In genomic region chr10:45070362-45070761, GRCm38 (mm10) we compare ENCODE assay signal across 14 mouse cellular contexts. TPM values are rescaled to one million over a fixed set of nuclear protein-coding genes. Genes with fewer than 3 reads are reported as not detected.
DNase-seq lines count a peak whose midpoint lies in the region; ATAC-seq and TF ChIP-seq lines count a peak whose summit lies in the region.
"Had no signal": no experiment of that assay in that cellular context is flagged by ENCODE, and none has a peak within 500 bp of the region (broad histone marks: within the 10 kb centered on the region; RNA-seq: fewer than 3 reads in every experiment).

No protein-coding gene starts in this region.

- peaks cover 19% of the 10 kb centered on the region for H3K4me1 ChIP-seq in intestine, embryonic 15.5 days (replicated peaks)
- H3K4me1 ChIP-seq in intestine, embryonic 16.5 days (ENCODE audit: control insufficient read depth, insufficient read depth, low read length): peaks cover 27% of the 10 kb centered on the region
- peaks cover 31% of the 10 kb centered on the region for H3K4me1 ChIP-seq in heart, postnatal 0 days (ENCODE audit: control insufficient read depth, insufficient read depth)
- peaks cover 35% of the 10 kb centered on the region for H3K4me1 ChIP-seq in liver, postnatal 0 days (ENCODE audit: insufficient read depth)

- DNase-seq in adrenal gland, postnatal 14 days: peak; percentile 53
- peak; percentile 41 for DNase-seq in heart, postnatal 0 days (ENCODE audit: low spot score)
- DNase-seq in liver, postnatal 0 days: no peak
- DNase-seq in frontal cortex, adult 2 months (ENCODE audit: extremely low spot score in 1 of 2, low spot score in 1 of 2): no peak
- DNase-seq in lung, postnatal 4 days: no peak
- DNase-seq: cerebellum, adult 2 months; embryo, embryonic 11 days; right cerebral cortex, postnatal 25 days; thymus, adult 2 months had no signal

- WGBS in intestine, embryonic 15.5 days: 72% methylated on average over 5 of the region's 5 CpGs
- 76% methylated on average over 5 of the region's 5 CpGs for WGBS in intestine, embryonic 16.5 days
- WGBS in heart, postnatal 0 days: 50% methylated on average over 5 of the region's 5 CpGs
- WGBS in liver, postnatal 0 days (ENCODE audit: insufficient replicate concordance): 61% methylated on average over 5 of the region's 5 CpGs

- no peaks in the 10 kb centered on the region for H3K27me3 ChIP-seq in intestine, embryonic 15.5 days (replicated peaks)
- no peaks in the 10 kb centered on the region for H3K27me3 ChIP-seq in intestine, embryonic 16.5 days (replicated peaks; ENCODE audit: control insufficient read depth, insufficient read depth, low read length)
- H3K27me3 ChIP-seq in heart, postnatal 0 days (ENCODE audit: control insufficient read depth, insufficient read depth, low read length): no peaks in the 10 kb centered on the region
- H3K27me3 ChIP-seq in liver, postnatal 0 days (ENCODE audit: insufficient read depth, low read length): no peaks in the 10 kb centered on the region
- H3K27me3 ChIP-seq: limb, embryonic 12.5 days; neural tube, embryonic 12.5 days had no signal

- no peak for ATAC-seq in intestine, embryonic 15.5 days
- ATAC-seq in intestine, embryonic 16.5 days: no peak
- no peak for ATAC-seq in heart, postnatal 0 days (ENCODE audit: insufficient read depth, low read depth)
- ATAC-seq in liver, postnatal 0 days: no peak
- ATAC-seq: forebrain, embryonic 14.5 days had no signal

- H3K4me3 ChIP-seq in intestine, embryonic 15.5 days (replicated peaks): no peak overlapping the region
- no peak overlapping the region for H3K4me3 ChIP-seq in intestine, embryonic 16.5 days (ENCODE audit: low read length)
- no peak overlapping the region for H3K4me3 ChIP-seq in heart, postnatal 0 days (ENCODE audit: low read depth, low read length)
- no peak overlapping the region for H3K4me3 ChIP-seq in liver, postnatal 0 days (ENCODE audit: low read depth, low read length)
- H3K4me3 ChIP-seq: limb, embryonic 12.5 days; neural tube, embryonic 12.5 days had no signal

- H3K27ac ChIP-seq in intestine, embryonic 15.5 days: no peak overlapping the region
- H3K27ac ChIP-seq in intestine, embryonic 16.5 days (ENCODE audit: low read length): no peak overlapping the region
- H3K27ac ChIP-seq in heart, postnatal 0 days (ENCODE audit: low read depth): no peak overlapping the region
- H3K27ac ChIP-seq in liver, postnatal 0 days (ENCODE audit: low read depth): no peak overlapping the region
- H3K27ac ChIP-seq: limb, embryonic 12.5 days; neural tube, embryonic 12.5 days had no signal

- 0 out of 2 replicates have a peak overlapping the region, but pooled peaks have one; percentile 0 for H3K4me2 ChIP-seq in intestine, embryonic 15.5 days (replicated peaks)
- H3K4me2 ChIP-seq in intestine, embryonic 16.5 days (ENCODE audit: low read depth, low read length): no peak overlapping the region
- H3K4me2 ChIP-seq in heart, postnatal 0 days (ENCODE audit: low read depth, low read length): no peak overlapping the region
- H3K4me2 ChIP-seq in liver, postnatal 0 days (ENCODE audit: low read depth, low read length): peak overlapping the region; percentile 32; the same call in 1 of the 2 replicates
- H3K4me2 ChIP-seq: limb, embryonic 12.5 days; neural tube, embryonic 12.5 days had no signal

- H3K36me3 ChIP-seq in intestine, embryonic 15.5 days: no peaks in the 10 kb centered on the region
- H3K36me3 ChIP-seq in intestine, embryonic 16.5 days (ENCODE audit: control insufficient read depth, insufficient read depth, low read length): no peaks in the 10 kb centered on the region
- H3K36me3 ChIP-seq in heart, postnatal 0 days (replicated peaks; ENCODE audit: control insufficient read depth, insufficient read depth, low read length): peaks cover 24% of the 10 kb centered on the region; the same call in 1 of the 2 replicates
- peaks cover 7% of the 10 kb centered on the region; the same call in 1 of the 2 replicates for H3K36me3 ChIP-seq in liver, postnatal 0 days (replicated peaks; ENCODE audit: insufficient read depth, low read length)

- peak; percentile 21 for TF ChIP-seq CTCF in heart, postnatal 0 days (IDR thresholded peaks at IDR 0.05; ENCODE audit: low read depth)
- no peak for TF ChIP-seq CTCF in liver, postnatal 0 days (IDR thresholded peaks at IDR 0.05; ENCODE audit: low read depth)

- H3K9me3 ChIP-seq in intestine, embryonic 15.5 days: no peaks in the 10 kb centered on the region
- no peaks in the 10 kb centered on the region for H3K9me3 ChIP-seq in intestine, embryonic 16.5 days (ENCODE audit: control insufficient read depth, low read length)
- H3K9me3 ChIP-seq in heart, postnatal 0 days (replicated peaks; ENCODE audit: control insufficient read depth, low read length): no peaks in the 10 kb centered on the region
- H3K9me3 ChIP-seq in liver, postnatal 0 days (ENCODE audit: low read length): no peaks in the 10 kb centered on the region
- H3K9me3 ChIP-seq: limb, embryonic 12.5 days; neural tube, embryonic 12.5 days had no signal

- H3K9ac ChIP-seq in intestine, embryonic 15.5 days: no peak overlapping the region
- H3K9ac ChIP-seq in intestine, embryonic 16.5 days (ENCODE audit: low read depth, low read length): no peak overlapping the region
- H3K9ac ChIP-seq in heart, postnatal 0 days (replicated peaks; ENCODE audit: low read depth, low read length): no peak overlapping the region
- H3K9ac ChIP-seq in liver, postnatal 0 days (replicated peaks): no peak overlapping the region
- H3K9ac ChIP-seq: limb, embryonic 12.5 days; neural tube, embryonic 12.5 days had no signal

- no peak for TF ChIP-seq EP300 in heart, postnatal 0 days (IDR thresholded peaks at IDR 0.05; ENCODE audit: low read depth)
- TF ChIP-seq EP300 in liver, postnatal 0 days (IDR thresholded peaks at IDR 0.05; ENCODE audit: low read depth): no peak

RNA-seq across cellular contexts. Expression of gene Prep, which starts 3.4 kb away (rescaled TPM):
- polyA plus RNA-seq in intestine, embryonic 15.5 days (2015; fragmentation: Nextera tagmentation; extraction: Ambion mirVana): 24.5 and 25.4 TPM in 2 replicates
- 22.8 and 24.2 TPM in 2 replicates for polyA plus RNA-seq in intestine, embryonic 16.5 days (2015; fragmentation: Nextera tagmentation; extraction: Ambion mirVana)
- 18.3 and 19.7 TPM in 2 replicates for total RNA-seq in adrenal gland, postnatal 14 days (2021)
- 16.8 and 18.2 TPM in 2 replicates for total RNA-seq in heart, postnatal 0 days (2014; rRNA removed; ENCODE audit: low replicate concordance)
- polyA plus RNA-seq in heart, postnatal 0 days (2015; fragmentation: Nextera tagmentation; extraction: Ambion mirVana): 15.1 and 16.9 TPM in 2 replicates
- polyA plus RNA-seq in liver, postnatal 0 days (2015; fragmentation: Nextera tagmentation; extraction: Ambion mirVana): 6.4 and 7.1 TPM in 2 replicates
- 6.4 and 6.9 TPM in 2 replicates for polyA plus RNA-seq in frontal cortex, adult 2 months (2012; rRNA removed)

Comparison
In these comparisons a context has a peak if more than half of its experiments do, and no peak if none do; other contexts are left out.
1. H3K4me2 ChIP-seq: peak in intestine, embryonic 15.5 days (single experiment) and liver, postnatal 0 days (single experiment); none in intestine, embryonic 16.5 days (single experiment) and heart, postnatal 0 days (single experiment).
2. DNase-seq: peak in adrenal gland, postnatal 14 days (single experiment) and heart, postnatal 0 days (single experiment); none in liver, postnatal 0 days (single experiment), frontal cortex, adult 2 months (0 of 2) and lung, postnatal 4 days (0 of 2).